Mouse (Mus musculus): ENCODE measurements around the gene Serp2.
A peak's percentile ranks its signal among the peaks of the same experiment; 100 is the strongest.
"Not testable (repeated sequence)": the region's sequence is repeated elsewhere in the genome, so short reads cannot be mapped to it uniquely, and the experiment has no call there.

Gene Serp2

GRCm38 (mm10) chr14:76569271-76569961 lies 12.7 kb upstream of the Serp2 start:
- DNase-seq (ENCODE audit: low spot score in 2 of 2) = no peak

GRCm38 (mm10) chr14:76568548-76568947 lies 11.9 kb upstream of the Serp2 start:
- no peak for DNase-seq (ENCODE audit: low spot score in 2 of 2)

GRCm38 (mm10) chr14:76567280-76567679 lies 10.6 kb upstream of the Serp2 start:
- no peak for DNase-seq (ENCODE audit: low spot score in 2 of 2)

DNA sequence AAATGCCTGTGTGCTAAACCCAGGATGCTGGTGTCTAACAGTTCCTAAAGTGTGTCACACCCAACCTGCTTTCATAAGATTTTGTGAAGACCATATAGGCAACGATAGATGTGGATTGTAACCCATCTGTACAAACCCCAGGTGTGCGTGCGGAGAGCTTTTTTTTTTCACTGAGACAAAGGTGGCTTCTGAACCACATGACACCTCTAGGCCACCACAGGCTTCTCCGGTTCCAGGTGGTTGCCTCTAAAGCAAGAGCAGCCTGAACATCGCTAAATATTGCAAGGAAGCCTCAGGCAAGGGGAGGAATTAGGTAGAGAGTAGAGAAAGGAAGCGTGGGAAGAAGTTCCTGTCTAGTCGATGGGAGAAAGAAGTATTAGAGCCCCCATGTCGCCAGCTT lies 10.0 kb upstream of the Serp2 start:
- DNase-seq (ENCODE audit: low spot score in 2 of 2) = no peak

- DNase-seq (ENCODE audit: low spot score in 2 of 2) = no peak
These were observed 9.5 kb upstream of the Serp2 start for GRCm38 (mm10) chr14:76566193-76566592.

- no peak for DNase-seq (ENCODE audit: low spot score in 2 of 2)
These were observed 2.5 kb upstream of the Serp2 start for GRCm38 (mm10) chr14:76559208-76559607.

GRCm38 (mm10) chr14:76558171-76558570 lies 1.5 kb upstream of the Serp2 start:
- not testable (repeated sequence) for DNase-seq (ENCODE audit: low spot score in 2 of 2)

DNA sequence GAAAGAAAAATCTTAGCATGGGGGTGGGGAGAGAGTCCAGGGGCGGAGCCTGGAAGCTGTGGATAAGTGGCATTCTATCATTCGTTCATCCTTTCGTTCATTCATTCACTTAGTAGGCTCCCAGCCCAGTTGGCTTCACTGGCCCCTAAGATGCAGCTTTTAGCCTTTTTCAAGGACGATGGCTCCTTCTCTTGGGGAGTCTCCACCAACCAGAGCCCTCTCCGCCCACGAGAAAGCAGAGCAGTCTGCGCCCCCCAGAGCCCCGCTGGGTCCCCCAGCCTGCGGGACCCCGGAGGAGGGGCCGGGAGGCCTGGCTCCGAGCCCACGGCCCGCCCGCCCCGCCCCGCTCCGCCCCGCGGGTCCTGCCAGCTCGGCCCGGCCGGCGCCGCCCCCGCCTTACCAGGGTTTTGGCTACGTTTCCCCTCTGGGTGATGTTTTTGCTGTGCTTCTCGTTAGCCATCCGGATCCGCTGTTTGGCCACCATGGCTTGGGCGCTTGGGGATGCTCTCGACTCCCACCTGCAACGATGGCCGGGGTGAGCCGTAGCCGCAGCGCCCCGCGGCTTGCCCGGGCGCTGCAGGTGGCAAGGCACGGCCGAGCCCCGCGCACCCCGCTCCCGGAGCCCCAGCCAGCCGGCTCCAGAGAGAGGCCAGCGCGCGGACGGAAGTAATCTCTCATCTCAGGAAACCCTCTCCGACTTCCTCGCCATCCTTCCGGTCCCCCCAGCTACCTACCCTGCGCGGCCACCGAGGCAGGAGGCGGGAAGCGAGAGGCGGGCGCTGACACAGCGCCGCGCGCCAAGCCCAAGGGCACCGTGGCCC lies 448 bp downstream of the Serp2 start:
- peak; percentile 66 to 67 for DNase-seq (ENCODE audit: low spot score in 2 of 2)

GRCm38 (mm10) chr14:76555263-76556030 lies 1.2 kb downstream of the Serp2 start:
- peak; percentile 44 to 58 for DNase-seq (ENCODE audit: low spot score in 2 of 2)

DNA sequence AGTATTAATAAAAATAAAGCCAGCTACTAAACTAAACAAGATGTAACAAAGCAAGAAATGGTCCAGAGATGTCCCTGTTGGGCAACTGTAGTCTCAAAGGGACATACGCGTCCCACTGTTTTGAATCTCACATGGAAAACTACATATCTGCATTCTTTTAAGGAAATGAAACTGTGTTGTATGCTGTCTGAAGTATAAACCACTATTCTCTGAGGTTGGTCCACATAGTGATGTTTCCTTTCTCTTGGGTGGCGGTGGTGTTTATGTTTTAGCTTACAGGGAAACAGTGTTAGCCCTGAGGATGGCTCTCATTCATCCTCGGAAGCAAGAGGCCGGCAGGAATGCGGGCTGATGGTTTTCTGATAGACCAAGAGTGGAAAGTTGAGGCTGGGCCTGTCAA lies 12.6 kb downstream of the Serp2 start:
- no peak for DNase-seq (ENCODE audit: low spot score in 2 of 2)

GRCm38 (mm10) chr14:76541341-76541740 lies 15.3 kb downstream of the Serp2 start:
- no peak for DNase-seq (ENCODE audit: low spot score in 2 of 2)

DNA sequence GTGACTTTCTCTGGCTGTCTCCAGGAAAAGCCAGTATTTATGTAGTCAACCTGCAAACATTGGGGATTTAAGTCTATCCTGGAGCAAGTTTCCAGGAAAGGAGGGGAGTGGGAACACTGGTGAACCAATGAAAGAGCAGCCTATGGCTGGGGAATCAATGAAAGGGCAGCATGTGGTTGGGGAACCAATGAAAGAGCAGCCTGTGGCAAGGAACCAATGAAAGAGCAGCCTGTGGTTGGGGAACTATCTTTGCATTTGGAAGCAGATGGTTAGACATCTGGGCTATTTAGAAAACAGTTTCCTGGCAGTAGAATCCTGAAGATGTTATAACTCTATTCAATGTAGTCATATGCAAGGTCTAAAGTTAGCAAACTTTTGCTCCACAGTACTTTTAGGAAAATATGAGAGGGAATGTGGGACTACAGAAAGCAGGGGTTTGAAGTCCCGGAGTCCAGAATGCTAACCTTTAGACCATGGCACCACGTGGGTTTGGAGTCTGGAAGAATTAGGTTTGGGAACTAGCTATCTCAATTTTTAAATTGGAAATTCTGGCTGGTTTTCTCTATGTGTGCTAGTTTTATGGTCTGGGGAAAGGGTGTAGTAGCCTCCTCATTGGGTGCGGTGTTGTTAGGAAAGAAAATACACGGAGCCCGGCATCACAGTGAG lies 16.6 kb downstream of the Serp2 start:
- DNase-seq (ENCODE audit: low spot score in 2 of 2) = peak in 1 of 2 experiments; percentile 58

- DNase-seq (ENCODE audit: low spot score in 2 of 2) = no peak
These were observed 19.8 kb downstream of the Serp2 start for GRCm38 (mm10) chr14:76536921-76537320.

- DNase-seq (ENCODE audit: low spot score in 2 of 2) = peak in 1 of 2 experiments; percentile 35
These were observed 21.6 kb downstream of the Serp2 start for GRCm38 (mm10) chr14:76535096-76535495.

- no peak for DNase-seq (ENCODE audit: low spot score in 2 of 2)
These were observed 23.4 kb downstream of the Serp2 start for GRCm38 (mm10) chr14:76533170-76533815.

GRCm38 (mm10) chr14:76532257-76533169 lies 24.2 kb downstream of the Serp2 start:
- no peak for DNase-seq (ENCODE audit: low spot score in 2 of 2)

- DNase-seq (ENCODE audit: low spot score in 2 of 2) = no peak
These were observed 25.5 kb downstream of the Serp2 start for GRCm38 (mm10) chr14:76531027-76531660.

GRCm38 (mm10) chr14:76528641-76529040 lies 28.0 kb downstream of the Serp2 start:
- no peak for DNase-seq (ENCODE audit: low spot score in 2 of 2)

GRCm38 (mm10) chr14:76527758-76528313 lies 28.9 kb downstream of the Serp2 start:
- DNase-seq (ENCODE audit: low spot score in 2 of 2) = no peak

All from frontal cortex, postnatal 36 days (tissue).